Mouse (Mus musculus): ENCODE measurements around the gene Fbxo27. TPM values are rescaled to one million over a fixed set of nuclear protein-coding genes. Genes with fewer than 3 reads are reported as not detected.
A peak's percentile ranks its signal among the peaks of the same experiment; 100 is the strongest.

The Fbxo27 gene
- total RNA-seq, 2 experiments from 2014 or later = 0.47 to 0.84 TPM

GRCm38 (mm10) chr7:28715598-28715997 lies 22.9 kb downstream of the Fbxo27 start:
- intact Hi-C loops (cut with DNase I) = no loop called here
- no peak for TF ChIP-seq CTCF (IDR thresholded peaks at IDR 0.05)
- Histone ChIP-seq H3K4me3 (no peak overlapping the region), H3K27ac (0 out of 2 replicates have a peak overlapping the region, but pooled peaks have one; percentile 91)
- no peak for DNase-seq

- H3K4me3 ChIP-seq = peak within 1 kb of the TSS; percentile 87
- intact Hi-C loops (cut with DNase I) = no loop called here
- peak; percentile 56 for TF ChIP-seq CTCF (IDR thresholded peaks at IDR 0.05)
- H3K27ac ChIP-seq = peak within 1 kb of the TSS; percentile 91
- peak; percentile 87 for DNase-seq
These were observed 24.1 kb downstream of the Fbxo27 start, which contains the start of gene Fbxo17 for GRCm38 (mm10) chr7:28716590-28717281. TSS of gene Fbxo17 (plus strand) at chr7:28716804.

GRCm38 (mm10) chr7:28717726-28718125 lies 25.1 kb downstream of the Fbxo27 start:
- DNase-seq = no peak
- no peak for TF ChIP-seq CTCF (IDR thresholded peaks at IDR 0.05)
- Histone ChIP-seq H3K4me3 (peak overlapping the region; percentile 87), H3K27ac (peak overlapping the region; percentile 91; the same call in 1 of the 2 replicates)
- intact Hi-C loops (cut with DNase I) = no loop called here

GRCm38 (mm10) chr7:28719159-28719558 lies 26.5 kb downstream of the Fbxo27 start:
- TF ChIP-seq CTCF (IDR thresholded peaks at IDR 0.05) = no peak
- Histone ChIP-seq H3K27ac (no peak overlapping the region), H3K4me3 (no peak overlapping the region)
- intact Hi-C loops (cut with DNase I) = no loop called here
- DNase-seq = no peak

- TF ChIP-seq CTCF (IDR thresholded peaks at IDR 0.05) = no peak
- no peak for DNase-seq
- no peak overlapping the region for H3K4me3 ChIP-seq
- no peak overlapping the region for H3K27ac ChIP-seq
- intact Hi-C loops (cut with DNase I) = loop anchor here (10.0 kb wide), 1 partner anchor 115 kb away; no protein-coding TSS in a partner anchor
These were observed 27.0 kb downstream of the Fbxo27 start for GRCm38 (mm10) chr7:28719650-28720049.

GRCm38 (mm10) chr7:28720753-28721537 lies 28.3 kb downstream of the Fbxo27 start:
- no peak for DNase-seq
- intact Hi-C loops (cut with DNase I) = loop anchor here (10.0 kb wide), 1 partner anchor 116 kb away; no protein-coding TSS in a partner anchor
- Histone ChIP-seq H3K27ac (no peak overlapping the region), H3K4me3 (no peak overlapping the region)
- TF ChIP-seq CTCF (IDR thresholded peaks at IDR 0.05) = no peak

- intact Hi-C loops (cut with DNase I) = loop anchor here (10.0 kb wide), 1 partner anchor 117 kb away; no protein-coding TSS in a partner anchor
- no peak for DNase-seq
- Histone ChIP-seq H3K4me3 (no peak overlapping the region), H3K27ac (no peak overlapping the region)
- TF ChIP-seq CTCF (IDR thresholded peaks at IDR 0.05) = no peak; the same call in 1 of the 2 replicates
These were observed 29.4 kb downstream of the Fbxo27 start for GRCm38 (mm10) chr7:28722079-28722478.

- TF ChIP-seq CTCF (IDR thresholded peaks at IDR 0.05) = no peak
- no peak for DNase-seq
- no peak overlapping the region for H3K27ac ChIP-seq
- H3K4me3 ChIP-seq = no peak overlapping the region
- intact Hi-C loops (cut with DNase I) = loop anchor here (5.0 to 10.0 kb wide), 2 partner anchors 120 to 277 kb away; no protein-coding TSS in a partner anchor
These were observed 32.0 kb downstream of the Fbxo27 start for GRCm38 (mm10) chr7:28724613-28725012.

GRCm38 (mm10) chr7:28726600-28726999 lies 34.0 kb downstream of the Fbxo27 start:
- peak; percentile 99; the same call in 1 of the 2 replicates for TF ChIP-seq CTCF (IDR thresholded peaks at IDR 0.05)
- peak; percentile 85 for DNase-seq
- intact Hi-C loops (cut with DNase I) = loop anchor here (2.0 to 10.0 kb wide), 3 partner anchors 122 to 279 kb away; no protein-coding TSS in a partner anchor
- Histone ChIP-seq H3K27ac (peak overlapping the region; percentile 31; the same call in 1 of the 2 replicates), H3K4me3 (no peak overlapping the region)

- DNase-seq = peak; percentile 73
- peak; percentile 60 for TF ChIP-seq CTCF (IDR thresholded peaks at IDR 0.05)
- intact Hi-C loops (cut with DNase I) = loop anchor here (2.0 to 10.0 kb wide), 3 partner anchors 123 to 280 kb away; no protein-coding TSS in a partner anchor
- Histone ChIP-seq H3K4me3 (no peak overlapping the region), H3K27ac (peak overlapping the region; percentile 29; the same call in 1 of the 2 replicates)
These were observed 35.1 kb downstream of the Fbxo27 start for GRCm38 (mm10) chr7:28727649-28728340.

GRCm38 (mm10) chr7:28732341-28733142 lies 39.9 kb downstream of the Fbxo27 start:
- Histone ChIP-seq H3K4me3 (peak overlapping the region; percentile 60), H3K27ac (no peak overlapping the region)
- DNase-seq = peak; percentile 64
- intact Hi-C loops (cut with DNase I) = no loop called here
- TF ChIP-seq CTCF (IDR thresholded peaks at IDR 0.05) = no peak

Data from gastrocnemius, adult 2 months (tissue).